16 mouse cellular contexts compared by ENCODE assay signal in the genomic region with DNA sequence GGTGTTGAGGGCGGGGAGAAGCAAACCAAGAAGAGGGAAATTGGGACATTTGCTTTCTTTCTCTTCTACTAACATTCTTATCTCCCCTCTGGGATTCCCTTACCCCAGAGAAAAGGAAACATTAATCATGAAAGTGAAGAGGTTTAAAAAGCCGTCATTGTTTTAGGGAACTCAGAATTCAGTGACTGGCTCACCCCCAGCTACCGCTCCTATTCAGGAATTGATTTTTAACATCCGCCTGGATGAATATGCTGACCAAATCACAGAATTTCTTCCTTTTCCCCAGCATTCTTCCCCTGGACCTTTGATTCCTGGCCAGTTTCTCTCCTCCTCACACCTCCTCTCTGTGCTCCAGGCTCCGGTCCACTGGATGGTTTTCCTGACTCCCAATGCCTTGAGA.
"Had no signal": no experiment of that assay in that cellular context is flagged by ENCODE, and none has a peak within 500 bp of the region (broad histone marks: within the 10 kb centered on the region; RNA-seq: fewer than 3 reads in every experiment).

No protein-coding gene starts in this region.

- H3K4me2 ChIP-seq: kidney, embryonic 15.5 days; liver, embryonic 11.5 days; liver, embryonic 15.5 days; neural tube, embryonic 15.5 days had no signal

- DNase-seq: kidney, adult 18-20 months; kidney, postnatal 25 days; lung, adult 2 months; lung, postnatal 14 days; midbrain, embryonic 14.5 days; thymus, adult 2 months; thymus, postnatal 25 days had no signal

- H3K4me1 ChIP-seq: kidney, embryonic 15.5 days; liver, embryonic 15.5 days; neural tube, embryonic 15.5 days had no signal

- H3K27ac ChIP-seq: kidney, embryonic 15.5 days; left cerebral cortex, adult 2 months; limb, embryonic 10.5 days; liver, embryonic 15.5 days; midbrain, embryonic 10.5 days; neural tube, embryonic 15.5 days; stomach, postnatal 0 days had no signal

- H3K9me3 ChIP-seq: kidney, embryonic 15.5 days; limb, embryonic 10.5 days; liver, embryonic 15.5 days; midbrain, embryonic 10.5 days; neural tube, embryonic 15.5 days had no signal

- H3K27me3 ChIP-seq: kidney, embryonic 15.5 days; liver, embryonic 15.5 days; neural tube, embryonic 15.5 days had no signal

- H3K4me3 ChIP-seq: kidney, embryonic 15.5 days; left cerebral cortex, adult 2 months; limb, embryonic 10.5 days; liver, embryonic 15.5 days; midbrain, embryonic 10.5 days; myocyte; neural tube, embryonic 15.5 days had no signal

- H3K9ac ChIP-seq: kidney, embryonic 15.5 days; liver, embryonic 15.5 days; neural tube, embryonic 15.5 days had no signal

- H3K36me3 ChIP-seq: kidney, embryonic 15.5 days; limb, embryonic 10.5 days; liver, embryonic 15.5 days; midbrain, embryonic 10.5 days; neural tube, embryonic 15.5 days had no signal
